24 mouse cellular contexts compared by ENCODE assay signal in genomic region chr1:135617344-135617743, GRCm38 (mm10).
"Had no signal": no experiment of that assay in that cellular context is flagged by ENCODE, and none has a peak within 500 bp of the region (broad histone marks: within the 10 kb centered on the region; RNA-seq: fewer than 3 reads in every experiment).

No protein-coding gene starts in this region.

- H3K9me3 ChIP-seq: kidney, embryonic 15.5 days; limb, embryonic 12.5 days; limb, embryonic 15.5 days; liver, embryonic 12.5 days; liver, embryonic 15.5 days; megakaryocyte, embryonic 14.5 days; midbrain, embryonic 10.5 days; midbrain, embryonic 13.5 days had no signal

- ATAC-seq: liver, embryonic 12.5 days; midbrain, embryonic 16.5 days had no signal

- DNase-seq: kidney, adult 11 months; kidney, adult 8-10 months; kidney, postnatal 10 days; kidney, postnatal 36 days; layer of hippocampus, postnatal 36 days; left cerebral cortex, postnatal 4 days; lung, adult 2 months; lung, postnatal 36 days; right cerebral cortex, postnatal 14 days; right cerebral cortex, postnatal 4 days; thymus, adult 2 months; thymus, postnatal 14 days; thymus, postnatal 4 days had no signal

- H3K9ac ChIP-seq: kidney, embryonic 15.5 days; limb, embryonic 12.5 days; limb, embryonic 15.5 days; liver, embryonic 12.5 days; liver, embryonic 15.5 days; midbrain, embryonic 13.5 days had no signal

- H3K4me3 ChIP-seq: kidney, embryonic 15.5 days; left cerebral cortex, adult 2 months; limb, embryonic 12.5 days; limb, embryonic 15.5 days; liver, embryonic 12.5 days; liver, embryonic 15.5 days; megakaryocyte, embryonic 14.5 days; midbrain, embryonic 10.5 days; midbrain, embryonic 13.5 days had no signal

- H3K27me3 ChIP-seq: limb, embryonic 12.5 days; limb, embryonic 15.5 days; liver, embryonic 12.5 days; liver, embryonic 15.5 days; megakaryocyte, embryonic 14.5 days; midbrain, embryonic 13.5 days had no signal

- H3K27ac ChIP-seq: kidney, embryonic 15.5 days; left cerebral cortex, adult 2 months; limb, embryonic 12.5 days; limb, embryonic 15.5 days; liver, embryonic 12.5 days; liver, embryonic 15.5 days; midbrain, embryonic 10.5 days; midbrain, embryonic 13.5 days; stomach, postnatal 0 days had no signal

- H3K4me2 ChIP-seq: kidney, embryonic 15.5 days; limb, embryonic 12.5 days; limb, embryonic 15.5 days; liver, embryonic 12.5 days; liver, embryonic 15.5 days; midbrain, embryonic 13.5 days had no signal

- H3K36me3 ChIP-seq: kidney, embryonic 15.5 days; limb, embryonic 12.5 days; limb, embryonic 15.5 days; liver, embryonic 12.5 days; liver, embryonic 15.5 days; midbrain, embryonic 10.5 days; midbrain, embryonic 13.5 days had no signal
